Mouse (Mus musculus) liver, embryonic 11.5 days (tissue): ENCODE data around the gene AA986860. TPM values are rescaled to one million over a fixed set of nuclear protein-coding genes. Genes with fewer than 3 reads are reported as not detected.

Source experiments
- ATAC-seq: fragments of 200-750 bp; cut with Nextera tagmentation; replicated peaks from 2 replicates; pipeline ENCODE4 v1.8.0; 2017; ENCODE audit warnings: moderate number of reproducible peaks, mild to moderate bottlenecking, moderate TSS enrichment, moderate library complexity; ENCODE audit not compliant: low FRiP score
- DNase-seq: peaks from one replicate; pipeline ENCODE4 v3.0.0-alpha.2; 2017; ENCODE audit warnings: low spot score
- H3K27ac ChIP-seq: fragments of 300-500 bp; sonication (generic); 2 replicates; pipeline ENCODE4 v1.5.1; 2014; ENCODE audit warnings: mild to moderate bottlenecking, low read depth, low read length, control low read depth
- H3K27me3 ChIP-seq: fragments of 300-500 bp; sonication (generic); replicated peaks from 2 replicates; pipeline ENCODE4 v1.6.1; 2014; ENCODE audit warnings: low read length, mixed read lengths; ENCODE audit not compliant: control insufficient read depth, insufficient read depth
- H3K36me3 ChIP-seq: fragments of 300-500 bp; sonication (generic); 2 replicates; pipeline ENCODE4 v1.6.1; 2014; ENCODE audit warnings: mild to moderate bottlenecking, low read length, moderate library complexity, mixed read lengths; ENCODE audit not compliant: control insufficient read depth, insufficient read depth
- H3K4me1 ChIP-seq: fragments of 300-500 bp; sonication (generic); replicated peaks from 2 replicates; pipeline ENCODE4 v1.6.1; 2014; ENCODE audit warnings: low read length, mixed read lengths; ENCODE audit not compliant: control insufficient read depth, insufficient read depth
- H3K4me2 ChIP-seq: fragments of 300-500 bp; sonication (generic); 2 replicates; pipeline ENCODE4 v1.6.1; 2014; ENCODE audit warnings: mild to moderate bottlenecking, control low read depth, moderate library complexity
- H3K4me3 ChIP-seq: fragments of 300-500 bp; sonication (generic); 2 replicates; pipeline ENCODE4 v1.5.1; 2014; ENCODE audit warnings: low read depth, low read length, control low read depth
- H3K9ac ChIP-seq: fragments of 300-500 bp; sonication (generic); 2 replicates; pipeline ENCODE4 v1.6.1; 2014; ENCODE audit warnings: low read depth, low read length, control low read depth
- H3K9me3 ChIP-seq: fragments of 300-500 bp; sonication (generic); 2 replicates; pipeline ENCODE4 v1.6.1; 2016; ENCODE audit warnings: low read length, inconsistent platforms, mixed read lengths; ENCODE audit not compliant: control insufficient read depth
- WGBS: fragments of 180-500 bp; shearing (Covaris S2); extraction: QIAGEN DNeasy Blood & Tissue Kit; methylation state at CpG from one replicate; pipeline ENCODE4 v1.1.7; 2014; 5-methylcytosine and 5-hydroxymethylcytosine counted together
- polyA plus RNA-seq: library from polyadenylated mRNA; unstranded; fragments of >200 nt; fragmentation: Nextera tagmentation; extraction: Ambion mirVana; gene quantifications from 2 replicates; pipeline ENCODE4 v1.2.1, GENCODE M21; 2014

The AA986860 gene
- polyA plus RNA-seq, 1 experiment from 2014 or later = 7.1 TPM

- Histone ChIP-seq H3K27ac (peak overlapping the region; percentile 46; the same call in 1 of the 2 replicates), H3K9ac (no peak overlapping the region), H3K4me2 (no peak overlapping the region; the same call in 1 of the 2 replicates), H3K4me1 (peaks cover 50% of the 10 kb centered on the region), H3K27me3 (no peaks in the 10 kb centered on the region), H3K9me3 (no peaks in the 10 kb centered on the region), H3K36me3 (no peaks in the 10 kb centered on the region), H3K4me3 (no peak overlapping the region)
- WGBS = 45% methylated on average over 3 of the region's 3 CpGs
- DNase-seq = no peak
- peak; percentile 61 for ATAC-seq
Observed at GRCm38 (mm10) chr1:130746819-130747218, 15.0 kb downstream of the AA986860 start.

- H3K9ac ChIP-seq = no peak overlapping the region
- no peak overlapping the region for H3K4me2 ChIP-seq
- DNase-seq (no peak), ATAC-seq (no peak)
- no peak overlapping the region for H3K27ac ChIP-seq
- no peaks in the 10 kb centered on the region for H3K36me3 ChIP-seq
- 58% methylated on average over 9 of the region's 9 CpGs for WGBS
- peaks cover 4% of the 10 kb centered on the region; the same call in 1 of the 2 replicates for H3K4me1 ChIP-seq
- H3K9me3 ChIP-seq = no peaks in the 10 kb centered on the region
- no peaks in the 10 kb centered on the region for H3K27me3 ChIP-seq
- H3K4me3 ChIP-seq = no peak overlapping the region
Observed at GRCm38 (mm10) chr1:130759689-130760088, 27.9 kb downstream of the AA986860 start.

GRCm38 (mm10) chr1:130761597-130761996, 29.8 kb downstream of the AA986860 start:
- 61% methylated on average over 1 of the region's 1 CpGs for WGBS
- no peak overlapping the region for H3K27ac ChIP-seq

GRCm38 (mm10) chr1:130762045-130762760, 30.4 kb downstream of the AA986860 start:
- Histone ChIP-seq H3K27me3 (no peaks in the 10 kb centered on the region), H3K4me2 (no peak overlapping the region), H3K9ac (no peak overlapping the region), H3K4me1 (peaks cover 4% of the 10 kb centered on the region; the same call in 1 of the 2 replicates), H3K36me3 (no peaks in the 10 kb centered on the region), H3K27ac (no peak overlapping the region), H3K4me3 (no peak overlapping the region), H3K9me3 (no peaks in the 10 kb centered on the region)
- 81% methylated on average over 3 of the region's 3 CpGs for WGBS
- DNase-seq (no peak), ATAC-seq (no peak)

More at GRCm38 (mm10) chr1:130761597-130761996, 29.8 kb downstream of the AA986860 start:
- H3K4me3 ChIP-seq = no peak overlapping the region
- peaks cover 4% of the 10 kb centered on the region; the same call in 1 of the 2 replicates for H3K4me1 ChIP-seq
- H3K4me2 ChIP-seq = no peak overlapping the region
- no peak overlapping the region for H3K9ac ChIP-seq
- no peak for ATAC-seq
- no peak for DNase-seq
- H3K36me3 ChIP-seq = no peaks in the 10 kb centered on the region
- no peaks in the 10 kb centered on the region for H3K27me3 ChIP-seq
- no peaks in the 10 kb centered on the region for H3K9me3 ChIP-seq

- Histone ChIP-seq H3K9ac (no peak overlapping the region), H3K4me1 (peaks cover 4% of the 10 kb centered on the region; the same call in 1 of the 2 replicates), H3K4me2 (no peak overlapping the region), H3K27me3 (no peaks in the 10 kb centered on the region), H3K27ac (no peak overlapping the region), H3K9me3 (no peaks in the 10 kb centered on the region), H3K36me3 (no peaks in the 10 kb centered on the region), H3K4me3 (no peak overlapping the region)
- DNase-seq = no peak
- 0 out of 2 replicates have a peak, but pooled peaks have one; percentile 7 for ATAC-seq
- WGBS = 74% methylated on average over 12 of the region's 12 CpGs
Observed at GRCm38 (mm10) chr1:130764027-130764461, 32.3 kb downstream of the AA986860 start.

- WGBS = 80% methylated on average over 5 of the region's 5 CpGs
- H3K27me3 ChIP-seq = no peaks in the 10 kb centered on the region
- H3K4me2 ChIP-seq = no peak overlapping the region
- DNase-seq (no peak), ATAC-seq (no peak)
- no peaks in the 10 kb centered on the region for H3K36me3 ChIP-seq
- no peak overlapping the region for H3K9ac ChIP-seq
- no peaks in the 10 kb centered on the region for H3K9me3 ChIP-seq
- H3K4me1 ChIP-seq = no peaks in the 10 kb centered on the region
- H3K27ac ChIP-seq = no peak overlapping the region
- no peak overlapping the region for H3K4me3 ChIP-seq
Observed at GRCm38 (mm10) chr1:130767066-130767465, 35.3 kb downstream of the AA986860 start.

- Histone ChIP-seq H3K4me3 (no peak overlapping the region), H3K36me3 (no peaks in the 10 kb centered on the region), H3K9me3 (no peaks in the 10 kb centered on the region), H3K4me1 (no peaks in the 10 kb centered on the region), H3K4me2 (no peak overlapping the region), H3K9ac (no peak overlapping the region), H3K27ac (no peak overlapping the region), H3K27me3 (no peaks in the 10 kb centered on the region)
- DNase-seq (no peak), ATAC-seq (no peak)
- 88% methylated on average over 2 of the region's 2 CpGs for WGBS
Observed at GRCm38 (mm10) chr1:130769925-130770324, 38.1 kb downstream of the AA986860 start.

- 84% methylated on average over 4 of the region's 4 CpGs for WGBS
- no peak for DNase-seq
Observed at GRCm38 (mm10) chr1:130770487-130770886, 38.7 kb downstream of the AA986860 start.

GRCm38 (mm10) chr1:130770981-130771494, 39.3 kb downstream of the AA986860 start:
- Histone ChIP-seq H3K36me3 (no peaks in the 10 kb centered on the region), H3K9ac (no peak overlapping the region), H3K4me3 (no peak overlapping the region), H3K4me1 (no peaks in the 10 kb centered on the region), H3K27ac (no peak overlapping the region), H3K4me2 (no peak overlapping the region), H3K9me3 (no peaks in the 10 kb centered on the region), H3K27me3 (no peaks in the 10 kb centered on the region)
- DNase-seq (no peak), ATAC-seq (no peak)
- WGBS = 66% methylated on average over 3 of the region's 3 CpGs

More at GRCm38 (mm10) chr1:130770487-130770886, 38.7 kb downstream of the AA986860 start:
- no peak overlapping the region for H3K27ac ChIP-seq
- ATAC-seq = no peak
- no peaks in the 10 kb centered on the region for H3K36me3 ChIP-seq
- no peaks in the 10 kb centered on the region for H3K4me1 ChIP-seq
- H3K9me3 ChIP-seq = no peaks in the 10 kb centered on the region
- H3K4me3 ChIP-seq = no peak overlapping the region
- no peaks in the 10 kb centered on the region for H3K27me3 ChIP-seq
- H3K9ac ChIP-seq = no peak overlapping the region
- no peak overlapping the region for H3K4me2 ChIP-seq
